Mouse (Mus musculus) stomach, postnatal 0 days (tissue): ENCODE results near the gene 4930572O03Rik. TPM values are rescaled to one million over a fixed set of nuclear protein-coding genes. Genes with fewer than 3 reads are reported as not detected.
"Not testable (repeated sequence)": the region's sequence is repeated elsewhere in the genome, so short reads cannot be mapped to it uniquely, and the experiment has no call there.

Experiments used
- ATAC-seq: fragments of 200-750 bp; cut with Nextera tagmentation; 2 replicates; pipeline ENCODE4 v1.8.0; 2017; ENCODE audit not compliant: low FRiP score, low TSS enrichment
- DNase-seq: peaks from one replicate; pipeline ENCODE4 v3.0.0-alpha.2; 2016; ENCODE audit warnings: low spot score
- H3K27ac ChIP-seq: fragments of 300-500 bp; sonication (generic); replicated peaks from 2 replicates; pipeline ENCODE4 v1.5.1; 2014; ENCODE audit warnings: mild to moderate bottlenecking, control low read depth
- H3K27me3 ChIP-seq: fragments of 300-500 bp; sonication (generic); 2 replicates; pipeline ENCODE4 v1.6.1; 2014; ENCODE audit warnings: low read length; ENCODE audit not compliant: control insufficient read depth, insufficient read depth
- H3K36me3 ChIP-seq: fragments of 300-500 bp; sonication (generic); 2 replicates; pipeline ENCODE4 v1.6.1; 2014; ENCODE audit warnings: low read length, mixed read lengths; ENCODE audit not compliant: control insufficient read depth, insufficient read depth
- H3K4me1 ChIP-seq: fragments of 300-500 bp; sonication (generic); replicated peaks from 2 replicates; pipeline ENCODE4 v1.6.1; 2014; ENCODE audit warnings: antibody characterized with exemption; ENCODE audit not compliant: control insufficient read depth, insufficient read depth
- H3K4me2 ChIP-seq: fragments of 300-500 bp; sonication (generic); replicated peaks from 2 replicates; pipeline ENCODE4 v1.6.1; 2014; ENCODE audit warnings: low read depth, mild to moderate bottlenecking, control low read depth, moderate library complexity
- H3K4me3 ChIP-seq: fragments of 300-500 bp; sonication (generic); 2 replicates; pipeline ENCODE4 v1.5.1; 2014; ENCODE audit warnings: low read depth, low read length, control low read depth
- H3K9ac ChIP-seq: fragments of 300-500 bp; sonication (generic); 2 replicates; pipeline ENCODE4 v1.6.1; 2014; ENCODE audit warnings: mild to moderate bottlenecking, low read length, control low read depth, mixed read lengths
- H3K9me3 ChIP-seq: fragments of 300-500 bp; sonication (generic); 2 replicates; pipeline ENCODE4 v1.6.1; 2016; ENCODE audit warnings: low read length; ENCODE audit not compliant: control insufficient read depth
- CTCF ChIP-seq: IDR thresholded peaks from 2 replicates; pipeline ENCODE4 v1.5.1; 2016; ENCODE audit warnings: antibody characterized with exemption, low read depth, mild to moderate bottlenecking, moderate library complexity
- WGBS: fragments of 180-500 bp; shearing (Covaris S2); extraction: QIAGEN DNeasy Blood & Tissue Kit; methylation state at CpG from one replicate; pipeline ENCODE4 v1.1.7; 2014; 5-methylcytosine and 5-hydroxymethylcytosine counted together
- polyA plus RNA-seq: library from polyadenylated mRNA; unstranded; fragments of >200 nt; fragmentation: Nextera tagmentation; extraction: Ambion mirVana; gene quantifications from 2 replicates; pipeline ENCODE4 v1.2.1, GENCODE M21; 2015

4930572O03Rik gene
- polyA plus RNA-seq, 1 experiment from 2014 or later: not detected

DNA sequence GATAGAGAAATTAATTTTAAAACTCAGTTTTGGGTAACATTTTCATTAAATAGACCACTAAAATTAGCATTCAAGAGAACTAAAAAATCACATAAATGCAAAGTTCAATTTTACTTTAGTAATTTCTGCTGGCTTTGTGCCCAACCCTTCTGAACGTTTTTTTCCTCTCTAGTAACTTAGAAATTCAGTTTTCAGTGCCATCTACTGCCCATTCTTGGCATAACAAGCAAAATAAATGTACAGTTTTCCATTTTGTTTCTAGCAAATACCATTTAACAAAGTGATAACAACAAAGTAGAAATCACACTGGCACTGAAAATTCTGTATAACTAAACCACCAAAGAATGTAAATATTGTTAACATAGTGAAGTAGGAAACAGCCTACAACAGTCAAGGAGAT lies 46.2 kb downstream of the 4930572O03Rik start:
- not testable (repeated sequence) for DNase-seq, H3K9me3 ChIP-seq, H3K4me2 ChIP-seq, H3K9ac ChIP-seq, ATAC-seq, H3K4me1 ChIP-seq, H3K36me3 ChIP-seq, H3K27me3 ChIP-seq, H3K27ac ChIP-seq, H3K4me3 ChIP-seq
- whole genome bisulfite sequencing: 0% methylated on average over 1 of the region's 1 CpGs
- TF ChIP-seq CTCF: peak; percentile 55

DNA sequence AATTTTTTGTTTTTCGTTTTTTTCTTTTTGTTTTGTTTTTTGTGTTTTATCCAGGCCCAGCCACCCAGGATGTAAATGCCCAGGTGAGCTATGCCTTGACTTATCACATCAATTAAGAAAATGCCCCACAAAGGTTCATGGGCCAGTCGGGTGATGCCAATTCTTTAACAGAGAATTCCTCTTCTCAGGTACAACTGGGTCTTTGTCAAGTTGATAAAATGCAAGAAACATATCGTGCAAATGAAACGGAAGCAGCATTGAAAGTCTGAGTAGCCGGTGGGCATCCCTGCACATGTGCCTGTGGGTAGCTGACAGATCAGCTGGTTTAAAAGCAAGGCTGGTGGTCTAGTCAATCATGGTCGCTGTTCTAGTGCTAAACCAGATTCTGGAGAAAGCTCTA lies 50.2 kb downstream of the 4930572O03Rik start:
- H3K27ac ChIP-seq: not testable (repeated sequence)

DNA sequence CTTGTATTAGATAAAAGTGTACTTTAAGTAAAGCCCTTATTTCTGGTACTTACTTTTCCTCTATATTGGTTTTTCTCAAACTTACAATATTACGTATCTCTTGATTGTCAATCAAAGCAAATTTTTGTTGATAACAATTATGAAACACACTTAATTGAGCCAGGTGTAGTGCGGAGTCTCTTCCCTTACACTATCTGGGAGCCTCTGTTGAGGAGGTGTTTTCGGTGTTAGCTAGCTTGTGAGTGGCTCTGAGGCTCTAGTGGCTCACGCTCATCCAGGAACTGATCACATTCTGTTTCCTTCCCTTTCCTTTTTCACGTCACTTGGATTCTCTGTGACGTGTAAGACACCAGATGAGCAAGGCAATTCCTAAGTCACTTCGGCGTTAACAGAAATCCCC lies 53.3 kb downstream of the 4930572O03Rik start:
- ATAC-seq, DNase-seq: not testable (repeated sequence)

More for the DNA sequence above, 50.2 kb downstream of the 4930572O03Rik start:
- not testable (repeated sequence) for H3K4me2 ChIP-seq, H3K9me3 ChIP-seq, H3K36me3 ChIP-seq, H3K4me1 ChIP-seq, H3K4me3 ChIP-seq, DNase-seq, H3K27me3 ChIP-seq, H3K9ac ChIP-seq
- 65% methylated on average over 5 of the region's 6 CpGs for WGBS
- peak; percentile 77 for ATAC-seq

DNA sequence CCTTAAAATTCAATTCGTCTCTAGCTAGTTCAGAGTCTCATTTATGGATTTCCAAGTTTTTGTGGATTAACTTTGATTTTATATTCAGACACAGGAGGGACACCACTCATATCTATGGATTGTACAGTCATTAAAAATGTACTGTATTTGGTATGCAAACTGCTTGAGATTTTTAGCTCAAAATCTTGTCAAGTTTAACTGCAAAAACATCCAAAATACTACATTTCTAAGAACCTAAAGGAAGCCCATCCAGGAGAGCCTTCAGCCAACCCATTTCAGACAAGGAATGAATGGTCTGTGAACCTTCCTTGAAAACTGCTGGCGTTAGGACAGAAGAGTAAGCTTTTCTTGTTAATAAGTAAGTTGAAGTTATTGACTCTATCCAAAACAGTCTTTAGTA lies 53.9 kb downstream of the 4930572O03Rik start:
- H3K4me1 ChIP-seq, ATAC-seq, H3K9ac ChIP-seq, H3K4me2 ChIP-seq, H3K27ac ChIP-seq, H3K27me3 ChIP-seq, DNase-seq, H3K4me3 ChIP-seq, H3K9me3 ChIP-seq, H3K36me3 ChIP-seq: not testable (repeated sequence)
- 56% methylated on average over 2 of the region's 2 CpGs for WGBS

More for the DNA sequence above, 53.3 kb downstream of the 4930572O03Rik start:
- H3K36me3 ChIP-seq, H3K9me3 ChIP-seq, H3K4me3 ChIP-seq, H3K4me1 ChIP-seq, H3K27ac ChIP-seq, H3K9ac ChIP-seq, H3K4me2 ChIP-seq, H3K27me3 ChIP-seq: not testable (repeated sequence)
- 69% methylated on average over 8 of the region's 8 CpGs for WGBS

DNA sequence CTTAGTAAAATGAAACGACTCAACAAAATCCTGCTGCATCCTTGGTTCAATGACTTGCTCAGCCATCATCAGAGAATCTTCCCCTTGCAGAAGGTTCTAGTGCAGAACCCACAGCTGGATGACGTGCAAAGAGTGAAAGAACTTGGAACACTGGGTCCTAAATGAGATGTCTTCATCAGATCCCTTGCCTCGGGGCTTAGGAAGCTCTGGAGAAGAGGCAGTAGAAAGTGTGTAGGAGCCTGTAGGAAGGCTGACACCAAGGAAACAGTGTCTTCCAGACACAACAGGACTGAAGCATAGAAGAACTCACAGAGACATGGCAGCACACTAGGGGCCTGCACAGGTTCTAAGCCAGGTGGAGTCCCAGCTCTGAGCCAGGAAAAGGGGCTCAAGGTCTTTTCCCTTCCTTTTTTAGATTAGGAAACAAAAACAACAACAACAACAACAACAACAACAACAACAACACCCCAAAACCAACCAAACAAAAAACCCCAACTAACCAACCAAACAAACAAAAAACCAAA lies 54.4 kb downstream of the 4930572O03Rik start:
- ATAC-seq (0 out of 2 replicates have a peak, but pooled peaks have one; percentile 48), DNase-seq (peak; percentile 16)
- not testable (repeated sequence) for H3K27me3 ChIP-seq, H3K4me1 ChIP-seq, H3K9me3 ChIP-seq, H3K4me2 ChIP-seq, H3K4me3 ChIP-seq, H3K36me3 ChIP-seq, H3K27ac ChIP-seq, H3K9ac ChIP-seq
- WGBS: 54% methylated on average over 3 of the region's 3 CpGs

Other genes starting within 250 kb of the 4930572O03Rik start
- gene Gm21149, start 180.5 kb downstream of the 4930572O03Rik start, polyA plus RNA-seq: 0.29 TPM in 1 of 2 replicates, not detected in the other
- gene Gm21190, start 127.8 kb downstream of the 4930572O03Rik start, polyA plus RNA-seq: not detected in 2 replicates
- not detected in 2 replicates for gene Gm21083, start 79.7 kb downstream of the 4930572O03Rik start, polyA plus RNA-seq
- not detected in 2 replicates for gene Speer4d, start 38.0 kb downstream of the 4930572O03Rik start, polyA plus RNA-seq
- 0.23 TPM in 1 of 2 replicates, not detected in the other for gene Speer4c, start 57.2 kb upstream of the 4930572O03Rik start, polyA plus RNA-seq